Mouse (Mus musculus): ENCODE measurements around the gene Mfap1b.

DNA sequence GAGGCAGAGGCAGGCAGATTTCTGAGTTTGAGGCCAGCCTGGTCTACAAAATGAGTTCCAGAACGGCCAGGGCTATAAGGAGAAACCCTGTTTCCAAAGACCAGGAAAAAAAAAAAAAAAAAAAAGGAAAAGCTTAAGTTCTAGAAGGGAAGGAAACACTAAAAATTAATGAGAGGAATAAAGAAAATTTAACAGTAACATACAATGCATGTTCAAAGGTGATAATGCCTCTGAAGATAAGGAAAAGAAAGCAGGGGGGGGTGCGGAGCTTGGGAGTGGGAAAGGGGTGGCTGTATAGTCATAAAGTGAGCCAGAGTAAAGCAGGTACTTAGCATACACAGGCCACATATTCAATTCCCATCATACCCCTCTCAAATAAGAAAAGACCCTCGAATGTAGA lies 28.8 kb downstream of the Mfap1b start:
- no peak for TF ChIP-seq CTCF (IDR thresholded peaks at IDR 0.05; ENCODE audit: low read depth, low read length)
- TF ChIP-seq POLR2A (IDR thresholded peaks at IDR 0.05; ENCODE audit: extremely low read depth, insufficient read depth, low read length): no peak
